Mouse (Mus musculus): ENCODE measurements around the gene Tac2. TPM values are rescaled to one million over a fixed set of nuclear protein-coding genes. Genes with fewer than 3 reads are reported as not detected.
A peak's percentile ranks its signal among the peaks of the same experiment; 100 is the strongest.

Gene Tac2
- polyA plus RNA-seq (2017; shearing (Covaris generic)): not detected

DNA sequence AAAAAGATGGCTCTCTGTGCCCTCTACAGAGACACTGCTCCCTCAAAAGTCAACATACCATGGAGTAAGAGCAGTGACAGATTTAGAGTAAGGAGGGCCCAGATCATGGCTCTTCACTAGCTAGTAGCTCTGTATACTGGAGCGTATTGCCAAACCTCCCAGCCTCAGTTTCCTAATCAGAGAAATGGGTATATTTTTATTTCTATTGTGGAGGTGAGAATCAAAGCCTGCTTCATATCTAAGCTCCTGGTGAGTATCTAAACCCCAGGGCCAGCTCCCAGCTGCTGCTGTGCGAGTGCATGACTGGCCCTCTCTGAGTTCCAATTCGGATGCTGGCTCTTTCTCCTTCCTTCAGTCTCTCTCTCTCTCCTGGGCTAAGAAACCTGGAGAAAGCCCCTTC lies at the start of gene Tac2:
Tac2 (plus strand) TSS at position 301 of the 400 bp plus-strand sequence.
- no peak for ATAC-seq

DNA sequence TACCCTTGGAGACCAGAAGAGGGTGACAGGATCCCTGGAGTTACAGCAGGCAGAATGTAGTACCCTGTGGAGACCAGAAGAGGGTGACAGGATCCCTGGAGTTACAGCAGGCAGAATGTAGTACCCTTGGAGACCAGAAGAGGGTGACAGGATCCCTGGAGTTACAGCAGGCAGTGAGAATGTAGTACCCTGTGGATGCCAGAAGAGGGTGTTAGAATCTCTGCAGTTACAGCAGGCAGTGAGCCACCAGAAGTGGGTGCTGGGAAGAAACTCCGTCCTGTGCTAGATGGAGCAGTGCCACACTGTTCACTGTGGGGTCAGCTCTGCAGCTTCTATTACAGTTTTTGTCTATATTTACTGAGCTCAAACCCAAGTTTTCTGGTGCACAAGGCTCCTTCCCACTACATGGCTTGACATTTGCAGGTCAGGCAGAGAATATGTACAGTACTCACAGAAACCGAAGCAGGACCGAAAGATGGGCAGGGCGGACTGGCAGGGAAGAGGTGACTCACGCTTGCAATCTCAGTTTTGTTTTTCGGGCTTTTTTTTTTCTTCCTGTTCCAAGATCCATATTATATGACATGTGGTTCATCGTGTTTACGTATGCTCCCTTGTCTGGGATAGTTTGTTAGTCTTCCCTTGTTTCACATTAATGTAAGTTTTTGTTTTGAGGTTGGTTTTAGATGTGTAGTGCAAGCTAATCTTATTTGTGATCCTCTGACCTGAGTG lies 49.3 kb upstream of the Tac2 start:
- peak; percentile 36 for ATAC-seq

GRCm38 (mm10) chr10:127675859-127676398 lies 48.3 kb upstream of the Tac2 start:
- ATAC-seq: no peak

GRCm38 (mm10) chr10:127676691-127677548 lies 47.4 kb upstream of the Tac2 start:
- peak; percentile 88 for ATAC-seq

DNA sequence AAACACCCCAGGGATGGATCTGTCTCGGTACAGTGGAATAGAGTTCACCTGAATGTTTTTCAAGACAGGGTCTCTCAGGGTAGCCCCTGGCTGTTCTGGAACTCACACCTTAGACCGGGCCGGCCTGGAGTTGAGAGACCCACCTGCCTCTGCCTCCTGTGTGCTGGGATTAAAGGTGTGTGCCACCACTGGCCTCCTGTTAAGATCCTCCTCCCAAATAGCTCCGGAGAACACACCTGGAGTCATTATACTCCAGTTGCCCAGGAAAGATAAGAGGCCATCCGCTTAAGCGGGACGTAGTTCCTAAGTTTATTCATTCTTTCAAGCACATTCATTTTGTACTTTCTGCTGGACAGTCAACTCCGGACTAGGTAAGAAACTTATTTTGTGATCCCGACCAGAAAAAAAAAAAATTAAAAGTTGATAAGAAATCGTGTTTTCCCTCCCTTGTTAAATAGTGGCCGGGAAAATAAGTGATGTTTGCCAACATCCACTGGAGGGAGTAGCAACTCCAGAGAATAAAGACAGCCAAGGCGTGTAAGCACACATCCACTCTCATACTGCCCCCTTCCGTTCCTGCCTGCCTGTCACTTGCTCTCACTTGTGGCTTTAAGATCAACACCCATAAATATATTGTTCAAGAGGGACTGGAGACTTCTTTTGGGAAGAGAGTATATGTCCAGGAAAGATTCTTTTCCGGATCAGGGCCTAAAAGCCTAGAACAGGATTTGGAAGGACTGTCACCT lies 46.5 kb upstream of the Tac2 start:
- ATAC-seq: peak; percentile 31

DNA sequence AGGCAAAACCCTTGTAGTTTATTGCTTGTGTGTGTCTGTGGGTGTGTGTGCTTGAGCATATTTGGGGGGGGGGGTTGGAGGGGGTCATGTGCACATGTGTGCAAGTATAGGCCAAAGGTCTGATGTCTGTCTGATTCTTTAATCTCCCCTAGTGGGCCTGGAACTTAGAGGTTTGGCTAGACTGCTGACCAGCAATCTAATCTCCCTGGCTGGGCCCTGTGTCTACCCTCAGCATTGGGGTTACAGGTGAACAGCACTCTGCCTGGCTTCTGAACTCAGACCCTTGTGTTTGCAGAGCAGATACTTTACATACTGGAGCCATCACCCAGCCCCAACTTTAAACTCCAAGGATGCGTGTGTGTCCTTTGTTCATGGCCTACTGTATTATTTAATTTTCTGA lies 45.1 kb upstream of the Tac2 start:
- no peak for ATAC-seq

GRCm38 (mm10) chr10:127679881-127680280 lies 44.4 kb upstream of the Tac2 start:
- ATAC-seq: no peak

- ATAC-seq: no peak
Observed at GRCm38 (mm10) chr10:127682886-127683285, 41.4 kb upstream of the Tac2 start.

GRCm38 (mm10) chr10:127691053-127691452 lies 33.2 kb upstream of the Tac2 start:
- no peak for ATAC-seq

DNA sequence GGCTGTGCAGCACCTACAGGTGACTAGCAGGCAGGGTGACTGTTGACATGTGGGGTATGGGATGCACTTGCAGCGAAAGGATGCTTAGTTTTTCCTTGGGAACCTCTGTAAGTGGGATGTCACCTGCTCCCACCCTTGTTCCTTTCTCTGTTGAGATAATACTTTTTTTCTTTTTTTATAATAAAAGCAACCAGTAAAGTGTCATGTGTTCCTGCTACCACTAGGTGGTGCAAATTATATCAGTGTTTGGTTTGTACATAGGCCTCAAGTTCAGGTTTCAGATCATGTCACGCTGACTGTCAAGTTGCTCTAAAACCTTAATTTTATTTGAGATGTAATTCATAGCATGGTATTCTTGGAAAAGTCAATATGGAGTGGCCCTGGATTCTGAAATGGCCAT lies 29.6 kb upstream of the Tac2 start:
- peak; percentile 29 for ATAC-seq

DNA sequence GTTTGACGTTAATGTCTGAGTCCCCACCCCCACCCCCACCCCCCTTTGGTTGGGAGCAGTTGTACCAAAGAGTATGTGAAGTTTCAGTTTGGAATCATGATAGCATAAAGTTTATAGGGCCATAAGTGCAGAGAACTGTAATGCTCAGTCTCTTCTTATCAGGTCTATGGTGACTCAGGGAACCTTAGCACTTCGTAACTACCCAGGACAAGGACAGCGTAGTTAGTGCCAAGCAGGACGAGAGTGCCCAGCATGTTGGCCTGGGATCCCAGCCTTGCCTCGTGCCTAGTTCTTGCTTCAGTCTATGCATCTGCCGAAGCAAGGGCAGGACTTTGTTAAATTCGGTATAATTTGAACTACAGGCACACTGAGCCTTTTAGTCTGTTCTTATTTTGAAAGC lies 28.5 kb upstream of the Tac2 start:
- no peak for ATAC-seq

DNA sequence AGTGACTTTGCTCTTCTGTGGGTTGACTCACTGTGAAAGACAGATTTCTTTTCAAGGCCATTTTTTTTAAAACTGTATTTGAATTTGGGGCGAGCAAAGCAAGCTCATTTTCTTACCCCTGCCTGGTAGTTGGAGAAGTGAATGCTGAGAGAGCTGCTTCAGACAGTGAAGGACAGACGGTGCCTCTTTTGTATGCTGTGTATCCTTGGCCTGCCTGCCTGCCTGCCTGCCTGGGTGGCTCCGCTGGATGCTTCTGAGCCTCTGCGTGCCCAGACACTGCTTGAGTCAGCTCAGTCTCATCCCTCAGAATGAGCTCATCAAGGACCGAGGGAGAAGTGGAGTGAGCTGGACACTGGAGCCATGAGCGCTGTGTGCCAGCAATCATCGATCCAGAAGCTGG lies 25.3 kb upstream of the Tac2 start:
- no peak for ATAC-seq

GRCm38 (mm10) chr10:127703299-127703698 lies 21.0 kb upstream of the Tac2 start:
- ATAC-seq: no peak

DNA sequence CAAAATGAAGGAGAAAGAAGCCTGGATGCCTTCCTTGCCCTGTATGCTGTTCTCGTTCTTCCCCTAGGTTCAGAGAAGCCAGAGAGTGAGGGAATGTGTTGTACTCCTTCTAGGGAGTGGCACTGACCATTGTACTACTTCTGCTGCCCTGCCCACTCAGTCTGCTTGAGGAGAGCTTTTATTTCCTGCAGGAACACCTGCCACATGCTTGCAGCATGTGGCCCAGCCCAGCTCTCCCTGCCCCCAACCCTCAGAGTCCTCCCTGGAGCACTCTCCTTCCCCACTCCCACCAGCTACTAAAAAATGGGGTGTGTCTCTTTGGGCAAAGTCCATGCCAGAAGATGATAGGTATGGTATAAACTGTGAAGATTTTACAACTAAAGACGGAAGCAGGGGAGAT lies 20.0 kb upstream of the Tac2 start:
- ATAC-seq: no peak

DNA sequence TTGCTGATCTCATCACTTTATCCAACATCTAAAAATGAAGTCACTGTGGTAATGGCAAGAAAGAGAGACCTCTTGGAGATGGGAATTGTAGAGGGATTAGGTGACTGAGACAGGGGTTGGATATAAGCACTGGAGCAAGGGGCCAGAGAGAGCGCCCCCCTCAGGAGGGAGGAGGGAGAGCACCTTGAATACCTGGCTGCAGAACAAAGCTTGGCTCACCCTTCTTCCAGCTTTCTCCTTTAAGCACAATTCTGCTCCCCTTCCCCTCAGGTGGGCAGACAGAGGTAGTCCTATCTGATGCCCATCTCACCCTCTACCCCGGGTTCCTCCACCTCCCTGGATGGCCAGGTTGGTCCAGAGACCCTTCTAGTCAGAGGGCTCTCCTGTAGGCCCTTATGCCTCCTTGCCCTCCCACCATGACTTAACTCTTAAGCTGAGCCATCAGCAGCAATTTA lies 19.5 kb upstream of the Tac2 start, which contains the start of gene Myo1a:
Myo1a (plus strand) TSS at position 405 of the 455 bp plus-strand sequence.
- ATAC-seq: no peak

- no peak for ATAC-seq
Observed at GRCm38 (mm10) chr10:127705783-127706182, 18.5 kb upstream of the Tac2 start.

DNA sequence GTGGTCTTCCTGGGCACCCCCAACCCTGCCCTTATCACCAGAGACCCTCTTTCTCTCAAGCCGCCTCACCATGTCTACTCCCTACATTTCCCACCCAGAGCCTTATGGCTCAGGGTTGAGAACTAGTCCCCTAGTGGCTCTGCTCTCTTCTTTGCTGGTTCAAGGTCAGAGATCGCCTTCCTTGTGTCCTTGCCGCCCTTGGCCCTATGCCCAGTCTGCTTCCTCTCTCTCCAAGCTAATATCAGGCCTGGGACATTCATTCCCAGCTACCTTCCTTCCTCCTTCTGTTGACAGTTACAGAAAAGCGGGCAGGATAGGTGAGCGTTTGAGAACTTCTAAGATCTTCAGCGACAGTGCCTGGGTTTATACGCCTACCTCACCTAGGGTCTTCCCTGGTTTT lies 16.6 kb upstream of the Tac2 start:
- ATAC-seq: no peak

DNA sequence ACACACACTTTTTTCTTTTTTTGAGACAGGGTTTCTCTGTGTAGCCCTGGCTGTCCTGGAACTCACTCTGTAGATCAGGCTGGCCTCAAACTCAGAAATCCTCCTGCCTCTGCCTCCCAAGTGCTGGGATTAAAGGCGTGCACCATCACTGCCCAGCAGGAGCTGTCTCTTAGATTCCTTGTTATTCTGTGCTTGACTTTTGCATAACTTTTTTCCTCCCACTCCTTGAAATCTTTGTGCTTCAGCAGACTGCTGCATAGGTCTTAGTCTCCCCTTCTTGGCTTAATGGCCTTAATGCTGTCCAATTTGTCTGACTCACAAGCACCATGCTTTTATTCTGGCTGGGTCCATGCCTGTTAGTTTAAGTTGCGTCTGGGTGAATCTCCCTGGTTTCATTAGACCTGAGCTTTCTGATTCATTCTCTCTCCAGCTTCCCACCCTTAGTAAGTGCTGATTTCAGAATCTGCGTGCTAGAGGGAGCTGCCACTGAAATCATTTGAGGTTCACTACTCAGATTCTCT lies 15.4 kb upstream of the Tac2 start:
- ATAC-seq: no peak

- ATAC-seq: no peak
Observed at GRCm38 (mm10) chr10:127710331-127710730, 13.9 kb upstream of the Tac2 start.

GRCm38 (mm10) chr10:127712736-127713135 lies 11.5 kb upstream of the Tac2 start:
- ATAC-seq: no peak

DNA sequence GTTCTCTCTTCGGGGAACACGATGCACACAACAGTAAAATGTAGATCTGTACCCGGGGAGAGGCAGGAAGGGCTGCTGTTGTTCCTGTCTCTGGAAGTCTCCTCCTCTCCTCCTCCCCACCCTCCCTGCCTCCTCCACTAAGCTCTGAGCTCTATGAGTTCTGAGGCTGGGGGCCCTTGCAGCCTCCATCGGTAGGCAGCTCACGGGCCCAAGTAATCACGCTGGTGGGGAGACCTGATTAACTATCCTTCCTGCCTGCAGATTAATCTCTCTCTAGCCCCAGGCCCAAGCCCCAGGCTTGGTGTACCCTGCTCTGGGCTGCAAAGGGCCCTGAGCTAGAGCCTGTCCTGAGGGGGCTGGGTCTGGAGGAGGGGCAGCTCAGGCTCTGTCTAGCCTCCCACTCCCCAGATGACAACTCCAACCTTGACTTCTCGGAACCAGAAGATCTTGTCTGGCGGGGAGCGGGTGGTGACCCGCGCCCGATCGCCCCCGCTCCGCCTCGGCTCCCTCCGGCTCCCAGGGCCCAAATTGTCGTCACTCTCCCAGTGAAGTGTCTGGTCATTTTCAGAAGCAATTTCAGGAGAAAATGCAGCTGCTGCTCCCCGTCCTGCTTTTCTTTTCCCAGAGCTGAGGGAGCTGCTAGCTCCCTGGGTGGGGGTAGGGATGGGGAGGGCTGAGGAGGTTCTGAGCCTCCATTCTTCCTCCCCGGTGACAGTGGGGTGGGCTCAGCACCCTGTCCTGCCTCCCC lies 2.4 kb upstream of the Tac2 start:
- no peak for ATAC-seq

GRCm38 (mm10) chr10:127725136-127725535 lies 858 bp downstream of the Tac2 start:
- ATAC-seq: no peak

Data from CD4-positive, CD25-positive, alpha-beta regulatory T cell, adult 4 months (primary cell).